Mouse (Mus musculus) right cerebral cortex, adult 18-20 months (tissue): ENCODE results near the gene Cfap74.

ENCODE experiments used
- DNase-seq: peaks from one replicate; pipeline ENCODE4 v3.0.0; 2022; ENCODE audit warnings: mixed read lengths

The Cfap74 gene

GRCm38 (mm10) chr4:155505067-155505466 is 96.1 kb downstream of the Cfap74 start:
- no peak for DNase-seq

DNA sequence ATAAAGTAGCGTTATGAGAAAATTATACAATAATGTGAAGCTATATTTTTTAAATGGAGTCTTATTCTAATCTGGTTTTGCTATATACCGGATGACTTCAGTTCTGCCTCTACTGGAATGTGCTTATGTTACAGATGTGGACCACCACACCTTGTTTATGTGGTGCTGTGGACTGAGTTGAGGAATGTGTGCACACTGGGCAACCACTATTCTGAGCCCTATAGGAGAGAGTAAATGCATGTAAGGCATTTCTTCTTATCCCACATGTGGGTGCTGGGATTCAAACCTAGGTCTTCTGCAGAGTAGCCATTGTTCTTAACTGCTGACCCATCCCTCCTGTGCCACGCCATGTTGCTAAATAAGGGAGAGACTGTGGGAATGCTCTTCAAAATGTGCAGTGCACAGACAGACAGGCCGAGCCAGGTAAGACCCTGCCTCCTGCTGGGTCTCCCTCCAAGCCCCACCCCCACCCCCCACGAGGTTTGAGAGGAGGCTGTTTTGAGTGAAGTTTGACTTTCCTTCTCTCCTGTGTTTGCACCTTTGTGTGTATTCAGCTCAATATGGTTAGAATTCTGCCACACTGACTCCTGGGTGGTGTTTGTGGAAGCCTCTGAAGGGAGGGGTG is 96.8 kb downstream of the Cfap74 start:
- DNase-seq, result no peak

DNA sequence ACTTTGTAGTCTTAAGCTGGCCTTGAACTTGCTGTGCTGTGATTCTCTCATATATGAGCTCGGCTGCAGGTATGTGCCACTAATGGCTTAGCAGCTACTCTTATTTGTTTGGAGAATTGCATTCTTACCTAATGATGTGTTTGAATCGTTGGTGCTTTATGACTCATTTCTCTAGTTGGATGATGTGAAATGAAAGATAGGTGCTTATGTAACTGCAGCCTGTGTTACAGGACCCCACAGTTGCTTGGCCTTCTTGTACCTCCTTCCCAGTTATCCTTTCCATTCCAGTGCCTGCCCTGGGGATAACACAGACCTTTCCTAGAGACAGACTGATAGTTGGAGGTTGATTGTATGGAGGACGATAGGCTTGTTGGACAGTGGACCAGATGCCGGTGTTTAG is 99.6 kb downstream of the Cfap74 start:
- no peak for DNase-seq

DNA sequence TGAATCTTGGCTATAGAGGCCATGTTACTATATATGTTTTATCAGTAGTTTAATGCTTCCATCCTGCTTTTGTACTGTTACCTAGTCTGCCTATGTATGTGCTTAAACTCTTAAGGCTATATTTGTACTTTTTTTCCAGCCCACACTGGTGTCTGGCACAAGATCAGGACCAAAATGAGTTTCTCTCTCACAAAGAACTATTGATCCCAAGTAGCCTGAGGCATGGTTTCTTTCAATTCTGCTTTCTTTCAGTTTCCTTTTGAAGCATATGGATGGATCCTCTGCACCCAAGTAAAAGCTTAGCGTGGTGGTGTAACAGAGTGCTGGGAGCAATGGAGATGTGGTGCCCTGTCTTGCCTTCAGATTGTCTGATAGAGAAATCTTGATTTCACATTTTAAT is 102.0 kb downstream of the Cfap74 start:
- no peak for DNase-seq

- no peak for DNase-seq
Observed at GRCm38 (mm10) chr4:155514810-155515209, 105.8 kb downstream of the Cfap74 start.
